Mouse (Mus musculus): ENCODE measurements around the gene Stra6.

The Stra6 gene

GRCm38 (mm10) chr9:58049186-58049585 lies 14.4 kb upstream of the Stra6 start:
- no peak for DNase-seq (ENCODE audit: low read depth in 1 of 2, low spot score in 2 of 2)

DNA sequence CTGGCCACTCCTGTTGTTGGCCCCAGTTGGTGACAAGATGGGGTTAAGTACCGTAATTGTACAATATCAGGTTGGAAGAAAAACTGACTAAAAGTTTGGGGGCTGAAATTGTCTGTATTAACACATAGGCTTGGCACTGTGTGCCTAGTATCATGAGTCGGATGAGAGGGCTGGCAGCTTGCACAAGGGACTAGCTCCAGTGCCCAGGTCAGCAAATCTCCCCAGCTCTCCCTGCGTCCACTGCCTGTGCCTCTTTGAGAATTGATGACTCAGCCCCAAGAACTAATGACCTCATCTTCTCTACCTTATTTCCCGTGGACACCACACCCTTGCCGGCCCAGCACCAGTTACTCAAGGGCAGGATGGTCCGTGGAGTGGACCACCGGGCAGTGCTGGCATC lies 13.7 kb upstream of the Stra6 start:
- no peak for DNase-seq (ENCODE audit: low read depth in 1 of 2, low spot score in 2 of 2)

DNA sequence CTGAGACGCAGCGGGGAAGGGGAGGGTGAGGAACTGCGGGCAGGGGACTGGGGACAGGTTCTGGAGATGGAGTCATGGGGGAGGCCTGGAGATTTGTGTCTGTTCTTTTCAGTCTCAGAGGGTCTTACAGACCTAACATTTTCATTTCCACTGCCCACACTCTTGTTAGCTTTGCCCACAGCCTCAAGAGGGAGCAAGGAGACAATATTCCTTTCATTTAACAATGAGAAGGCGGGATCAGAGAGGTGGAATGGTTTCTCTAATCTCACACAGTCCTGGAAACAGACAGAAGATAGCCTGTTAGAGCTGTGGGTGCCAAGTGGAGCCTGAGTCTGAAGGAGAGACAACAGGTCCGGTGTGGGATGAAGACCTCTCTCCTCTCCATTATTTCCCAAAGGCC lies 11.7 kb upstream of the Stra6 start:
- DNase-seq (ENCODE audit: low read depth in 1 of 2, low spot score in 2 of 2) = no peak

- no peak for DNase-seq (ENCODE audit: low read depth in 1 of 2, low spot score in 2 of 2)
Observed at GRCm38 (mm10) chr9:58053102-58053501, 10.5 kb upstream of the Stra6 start.

GRCm38 (mm10) chr9:58053544-58053943 lies 10.0 kb upstream of the Stra6 start:
- no peak for DNase-seq (ENCODE audit: low read depth in 1 of 2, low spot score in 2 of 2)

DNA sequence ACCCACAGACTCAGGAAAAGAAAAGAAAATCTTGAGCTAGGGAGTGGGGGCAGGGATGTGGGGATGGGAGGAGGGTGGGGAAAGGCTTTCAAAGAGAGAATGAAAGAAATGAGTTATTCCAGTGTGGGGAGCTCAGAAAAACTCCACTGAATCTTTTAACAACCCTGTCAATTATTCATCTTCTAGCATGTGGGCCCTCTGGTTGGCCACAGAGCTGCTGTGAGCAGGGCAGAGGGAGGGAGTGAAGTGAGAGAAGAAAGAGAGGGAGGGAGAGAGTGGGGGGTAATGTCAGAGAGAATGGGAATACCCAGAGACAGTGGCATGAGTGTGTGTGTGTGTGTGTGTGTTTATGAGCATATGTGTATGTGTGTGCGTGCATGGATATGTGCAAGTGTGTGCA lies 9.6 kb upstream of the Stra6 start:
- DNase-seq (ENCODE audit: low read depth in 1 of 2, low spot score in 2 of 2) = no peak

DNA sequence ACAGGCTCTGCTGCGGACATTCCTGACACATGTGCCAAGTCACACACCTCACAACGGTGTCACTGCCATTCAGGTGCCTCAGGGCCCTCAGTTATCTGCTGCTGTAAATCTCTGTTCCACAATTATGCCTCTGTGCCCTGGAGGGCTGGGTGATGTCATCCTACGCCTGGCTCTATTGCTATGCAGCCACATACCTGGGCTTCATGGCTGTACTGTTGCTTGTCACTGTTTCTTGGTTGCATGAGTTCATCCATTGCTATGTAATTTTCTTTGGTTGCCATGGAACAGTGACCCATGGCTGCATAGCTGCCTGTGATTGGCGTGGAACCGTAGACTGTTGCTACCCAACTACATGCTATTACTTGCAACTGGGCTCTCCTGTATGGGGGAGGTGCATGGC lies 7.9 kb upstream of the Stra6 start:
- DNase-seq (ENCODE audit: low read depth in 1 of 2, low spot score in 2 of 2) = no peak

GRCm38 (mm10) chr9:58059920-58060319 lies 3.7 kb upstream of the Stra6 start:
- no peak for DNase-seq (ENCODE audit: low read depth in 1 of 2, low spot score in 2 of 2)

DNA sequence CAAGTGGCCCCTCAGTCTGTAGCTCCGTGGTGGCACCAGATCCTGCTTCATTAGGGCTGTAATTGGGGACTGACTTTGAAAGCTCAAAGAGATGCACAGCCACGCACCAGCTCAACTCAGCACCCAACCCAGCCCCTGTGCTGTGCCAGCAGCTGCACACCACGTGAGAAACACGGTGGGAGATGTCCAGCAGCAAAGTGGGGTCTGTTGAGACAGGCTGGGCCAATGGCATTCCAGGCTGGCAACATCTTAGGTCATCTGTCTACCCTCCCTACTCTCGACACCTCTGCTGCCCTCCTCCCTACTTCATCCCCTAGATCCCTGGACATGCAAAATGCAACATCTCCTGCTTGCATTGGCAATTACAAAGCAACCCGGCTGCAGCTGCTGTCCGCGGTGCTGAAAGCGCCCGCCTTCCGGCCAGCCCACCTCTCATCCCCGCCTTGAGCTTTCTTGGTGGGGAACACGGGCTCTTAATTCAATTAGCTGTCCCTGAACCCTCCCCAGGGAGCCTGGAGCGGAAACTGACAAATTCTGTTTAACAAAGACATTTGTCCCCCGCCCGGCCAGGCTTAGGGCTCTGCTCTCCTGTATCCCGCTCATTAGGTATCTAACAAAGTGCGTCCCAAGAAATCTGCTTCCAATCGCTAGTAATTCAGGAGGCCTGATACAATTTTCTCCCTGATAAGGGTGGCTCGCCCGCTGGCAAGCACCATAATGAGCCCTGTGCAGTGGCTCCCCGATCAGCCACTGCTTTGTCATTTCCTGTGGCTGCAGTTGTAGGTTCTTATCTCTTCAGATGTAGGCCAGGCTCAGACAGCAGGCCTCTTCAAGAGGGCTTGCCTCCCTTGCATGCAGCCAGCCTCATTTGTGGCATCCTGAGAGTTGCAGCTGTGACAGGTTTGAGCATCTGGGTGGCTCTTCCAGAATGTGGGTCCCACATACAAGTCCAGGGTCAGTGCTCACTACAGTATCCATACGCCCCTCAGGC lies 2.6 kb upstream of the Stra6 start:
- DNase-seq (ENCODE audit: low read depth in 1 of 2, low spot score in 2 of 2) = no peak

DNA sequence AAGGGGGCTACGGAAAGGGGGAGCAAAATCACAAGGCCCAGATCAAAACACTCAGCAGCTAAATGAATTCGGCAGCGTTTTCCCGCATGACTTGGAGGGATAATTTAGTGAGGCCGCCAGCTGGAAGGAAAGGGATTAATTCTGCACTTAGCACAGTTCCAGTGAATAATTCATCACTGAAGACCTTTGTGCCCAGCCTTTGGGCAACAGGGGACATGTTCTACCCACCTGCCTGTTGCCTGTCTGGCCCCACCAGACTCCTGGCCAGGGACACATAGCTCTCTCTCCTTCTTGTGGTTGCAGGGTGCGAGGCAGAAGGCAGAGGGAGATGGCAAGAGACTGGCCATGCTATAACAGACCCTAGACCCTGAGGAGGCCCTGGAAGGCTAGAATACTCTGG lies 1.9 kb downstream of the Stra6 start:
- no peak for DNase-seq (ENCODE audit: low read depth in 1 of 2, low spot score in 2 of 2)

GRCm38 (mm10) chr9:58065977-58066730 lies 2.6 kb downstream of the Stra6 start:
- DNase-seq (ENCODE audit: low read depth in 1 of 2, low spot score in 2 of 2) = no peak

- no peak for DNase-seq (ENCODE audit: low read depth in 1 of 2, low spot score in 2 of 2)
Observed at GRCm38 (mm10) chr9:58066731-58067095, 3.1 kb downstream of the Stra6 start.

GRCm38 (mm10) chr9:58067546-58067945 lies 4.0 kb downstream of the Stra6 start:
- DNase-seq (ENCODE audit: low read depth in 1 of 2, low spot score in 2 of 2) = no peak

DNA sequence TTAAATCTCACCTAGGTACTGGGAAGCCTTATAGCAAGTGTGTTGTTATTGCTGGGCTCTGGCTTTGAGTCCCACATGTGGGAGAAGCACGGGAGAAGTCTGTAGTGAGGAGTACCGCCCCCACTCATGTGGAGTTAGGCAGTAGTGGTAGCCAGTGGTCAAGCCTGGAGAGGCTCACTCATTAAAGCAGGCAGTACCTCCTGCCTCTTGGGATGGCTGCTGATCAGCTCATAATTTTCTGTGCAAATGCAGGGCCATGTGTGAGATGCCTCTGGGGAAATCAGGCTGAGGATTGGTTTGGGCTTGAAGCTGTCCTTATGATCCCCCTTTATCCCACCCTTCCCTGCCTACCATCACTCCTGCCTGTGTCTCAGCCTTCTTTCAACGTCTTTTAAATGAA lies 11.0 kb downstream of the Stra6 start:
- DNase-seq (ENCODE audit: low read depth in 1 of 2, low spot score in 2 of 2) = no peak

DNA sequence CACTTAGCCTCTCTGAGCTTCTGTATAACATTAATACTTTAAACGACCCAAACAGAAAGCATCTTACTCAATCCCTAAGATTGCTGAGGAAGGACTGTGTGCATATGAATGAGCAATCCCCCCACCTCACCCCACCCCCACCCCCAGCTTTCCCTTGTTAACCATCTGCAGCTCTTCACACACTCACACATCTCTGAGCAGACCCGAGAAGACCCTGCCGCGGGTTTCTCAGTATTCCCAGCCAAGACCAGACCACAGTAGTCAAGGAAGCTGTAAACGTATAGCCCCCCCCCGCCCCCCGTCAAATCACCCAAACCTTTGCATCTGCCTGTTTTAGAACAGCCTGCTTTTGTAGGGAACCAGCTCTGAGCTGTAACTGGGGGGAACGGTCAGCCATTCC lies 21.0 kb downstream of the Stra6 start:
- DNase-seq (ENCODE audit: low read depth in 1 of 2, low spot score in 2 of 2) = no peak

DNA sequence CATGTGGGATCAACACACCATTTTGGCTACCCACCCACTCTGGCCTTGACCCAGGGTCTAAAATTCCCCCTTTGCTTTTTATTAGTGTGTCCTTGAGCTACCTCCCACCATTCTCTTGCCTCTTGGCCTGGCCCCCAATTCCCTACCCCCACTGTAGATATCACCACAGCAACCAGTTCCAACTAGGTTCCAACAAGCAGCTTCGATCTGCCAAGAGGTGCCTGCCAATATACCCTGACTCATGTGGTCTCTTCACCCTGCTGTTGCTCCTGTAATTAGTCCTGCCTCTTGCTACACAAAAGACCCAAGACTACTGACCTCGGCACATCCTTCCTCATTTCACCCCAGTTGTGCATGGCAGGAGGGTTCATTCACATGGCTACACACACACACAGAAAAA lies 21.5 kb downstream of the Stra6 start:
- DNase-seq (ENCODE audit: low read depth in 1 of 2, low spot score in 2 of 2) = no peak

DNA sequence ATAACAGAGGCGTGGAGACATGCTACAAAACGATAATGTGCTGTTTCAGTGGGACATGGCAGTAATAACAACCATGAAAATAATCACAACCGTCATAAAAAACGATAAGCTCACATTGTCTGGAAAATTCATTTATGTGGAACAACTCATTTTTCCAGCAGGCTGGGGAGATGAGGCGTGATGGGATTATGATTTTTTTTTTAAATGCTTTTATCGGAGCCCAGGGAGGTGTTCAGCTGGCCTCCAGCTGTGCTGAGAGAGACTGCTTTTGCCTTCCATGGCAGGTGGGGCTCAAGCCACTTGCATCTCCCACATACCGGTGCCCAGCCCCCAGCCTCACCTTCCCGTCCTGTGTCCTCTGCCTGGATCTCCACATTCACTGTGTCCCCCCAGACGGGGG lies 22.6 kb downstream of the Stra6 start:
- DNase-seq (ENCODE audit: low read depth in 1 of 2, low spot score in 2 of 2) = no peak

GRCm38 (mm10) chr9:58086861-58087260 lies 23.3 kb downstream of the Stra6 start:
- no peak for DNase-seq (ENCODE audit: low read depth in 1 of 2, low spot score in 2 of 2)

GRCm38 (mm10) chr9:58087277-58087998 lies 23.9 kb downstream of the Stra6 start:
- DNase-seq (ENCODE audit: low read depth in 1 of 2, low spot score in 2 of 2) = no peak

GRCm38 (mm10) chr9:58091623-58092425 lies 28.2 kb downstream of the Stra6 start:
- no peak for DNase-seq (ENCODE audit: low read depth in 1 of 2, low spot score in 2 of 2)
